9 mouse cellular contexts compared by ENCODE assay signal in the genomic region with DNA sequence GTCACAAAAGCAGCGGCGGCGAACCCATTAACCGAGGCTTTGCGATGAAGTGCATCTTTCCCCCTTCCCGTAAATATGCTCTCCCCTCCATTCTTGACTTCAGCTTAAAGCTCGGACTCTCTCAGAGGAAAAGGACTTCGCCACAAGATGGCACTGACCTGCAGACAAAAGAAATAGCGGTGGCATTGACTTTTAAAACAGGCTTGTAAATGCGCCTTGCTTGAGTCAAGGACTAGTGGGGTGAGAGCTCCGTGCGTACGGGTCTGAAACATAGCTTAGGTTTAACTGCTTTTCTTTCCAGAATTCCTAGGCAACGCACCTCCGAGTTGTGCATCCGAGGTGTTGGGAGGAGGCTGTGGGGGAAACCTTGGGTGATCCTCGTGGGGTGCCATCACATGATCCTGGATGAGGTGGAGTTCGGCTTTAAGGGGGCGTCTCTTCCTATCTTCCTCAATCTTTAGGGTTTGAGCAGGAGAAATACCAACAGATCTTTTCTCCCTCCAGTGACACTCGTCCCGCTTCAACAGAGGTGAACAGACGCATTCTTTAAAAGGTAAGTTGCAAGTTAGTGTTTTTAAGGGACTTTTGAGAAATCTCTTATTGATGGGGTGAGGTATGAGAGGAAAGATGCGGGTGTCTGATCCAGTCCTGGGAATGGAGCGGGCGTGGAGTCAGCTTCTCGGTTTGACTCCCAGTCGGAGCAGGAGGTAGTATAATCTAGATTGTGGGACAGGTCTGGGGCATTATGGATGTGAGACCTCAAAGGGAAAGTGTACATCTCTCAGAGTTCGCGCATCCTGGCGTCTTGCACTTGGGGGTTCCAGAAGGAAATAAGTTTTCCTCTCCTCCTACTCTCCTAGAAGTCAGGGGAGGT. TPM values are rescaled to one million over a fixed set of nuclear protein-coding genes. Genes with fewer than 3 reads are reported as not detected.
DNase-seq lines count a peak whose midpoint lies in the region; ATAC-seq lines count a peak whose summit lies in the region.
"Had no signal": no experiment of that assay in that cellular context is flagged by ENCODE, and none has a peak within 500 bp of the region (broad histone marks: within the 10 kb centered on the region; RNA-seq: fewer than 3 reads in every experiment).

A gene (plus strand): TSS at position 223 of the 874 bp plus-strand sequence.

- H3K4me2 ChIP-seq in liver, embryonic 16.5 days (ENCODE audit: low read depth, low read length), result 0 out of 2 replicates have a peak within 1 kb of the TSS, but pooled peaks have one; percentile 6

- no peak within 1 kb of the TSS for H3K27ac ChIP-seq in forebrain, embryonic 10.5 days
- no peak within 1 kb of the TSS for H3K27ac ChIP-seq in liver, embryonic 16.5 days (ENCODE audit: low read length)

- DNase-seq in gastrocnemius, adult 18-20 months (ENCODE audit: low spot score), result peak; percentile 13
- no peak for DNase-seq in gastrocnemius, adult 8-10 months (ENCODE audit: low spot score in 2 of 2)
- DNase-seq in forebrain, embryonic 10.5 days (ENCODE audit: extremely low spot score, low spot score), result peak; percentile 51
- DNase-seq in heart, postnatal 25 days (ENCODE audit: low spot score), result peak; percentile 2
- peak; percentile 62 to 80 for DNase-seq in layer of hippocampus, adult 18-20 months (ENCODE audit: low spot score in 2 of 2)
- peak; percentile 26 for DNase-seq in retina, adult 2 months (ENCODE audit: low read depth, low spot score)
- DNase-seq in T-cell, adult 2 months (ENCODE audit: low spot score), result no peak

- under 1% methylated on average over 30 of the region's 30 CpGs for WGBS in forebrain, embryonic 10.5 days
- 3% methylated on average over 30 of the region's 30 CpGs for WGBS in liver, embryonic 16.5 days (ENCODE audit: insufficient replicate concordance)

- H3K9ac ChIP-seq in liver, embryonic 16.5 days (ENCODE audit: low read depth, low read length), result no peak within 1 kb of the TSS

- no peaks in the 10 kb centered on the region for H3K36me3 ChIP-seq in forebrain, embryonic 10.5 days (replicated peaks)
- no peaks in the 10 kb centered on the region for H3K36me3 ChIP-seq in liver, embryonic 16.5 days (ENCODE audit: control insufficient read depth, insufficient read depth)

- peak within 1 kb of the TSS; percentile 53 for H3K4me3 ChIP-seq in forebrain, embryonic 10.5 days
- no peak within 1 kb of the TSS for H3K4me3 ChIP-seq in liver, embryonic 16.5 days (ENCODE audit: low read depth, low read length)
- H3K4me3 ChIP-seq: megakaryocyte, embryonic 14.5 days had no signal

- peaks cover 62% of the 10 kb centered on the region for H3K27me3 ChIP-seq in forebrain, embryonic 10.5 days (ENCODE audit: poor library complexity, severe bottlenecking)
- H3K27me3 ChIP-seq in liver, embryonic 16.5 days (ENCODE audit: control insufficient read depth, insufficient read depth, low read depth, low read length), result peaks cover 14% of the 10 kb centered on the region

- peaks cover 18% of the 10 kb centered on the region for H3K4me1 ChIP-seq in forebrain, embryonic 10.5 days
- H3K4me1 ChIP-seq in liver, embryonic 16.5 days (ENCODE audit: control insufficient read depth, low read depth, low read length), result no peaks in the 10 kb centered on the region
- H3K4me1 ChIP-seq: megakaryocyte, embryonic 14.5 days had no signal

- intact Hi-C loops in heart, postnatal 25 days (cut with DNase I), result loop anchor here (5.0 to 10.0 kb wide), 2 partner anchors 215 to 708 kb away; no protein-coding TSS in a partner anchor

- no peaks in the 10 kb centered on the region for H3K9me3 ChIP-seq in forebrain, embryonic 10.5 days
- H3K9me3 ChIP-seq in liver, embryonic 16.5 days (replicated peaks; ENCODE audit: control insufficient read depth, low read length), result no peaks in the 10 kb centered on the region

- no peak for ATAC-seq in liver, embryonic 16.5 days (ENCODE audit: low read depth)

RNA-seq across cellular contexts. Expression of the gene that starts here (rescaled TPM):
- 1 to 10 TPM; 2.3 to 3.9 TPM for total RNA-seq in gastrocnemius, adult 18-20 months (2021)
- 1 to 10 TPM in 2 of 4 experiments, under 1 TPM in 2; 0.77 to 1.5 (median 1.1) TPM for total RNA-seq in gastrocnemius, adult 8-10 months (2022)
- polyA plus RNA-seq in forebrain, embryonic 10.5 days (2016; fragmentation: Nextera tagmentation; extraction: Ambion mirVana), result 0.05 and 0.21 TPM in 2 replicates
- total RNA-seq in heart, postnatal 25 days (2021), result 1 to 10 TPM; 1.3 to 1.5 TPM
- 10 to 100 TPM; 26.5 to 28.7 TPM for total RNA-seq in layer of hippocampus, adult 18-20 months (2021)
- polyA plus RNA-seq in liver, embryonic 16.5 days (2015; fragmentation: Nextera tagmentation; extraction: Ambion mirVana), result 0.06 TPM in 1 of 2 replicates, not detected in the other

Comparison
In these comparisons a context has a peak if more than half of its experiments do, and no peak if none do; other contexts are left out.
1. RNA of the gene that starts here (total RNA-seq): 26.5 to 28.7 TPM in layer of hippocampus, adult 18-20 months; 2.3 to 3.9 TPM in gastrocnemius, adult 18-20 months, 1.3 to 1.5 TPM in heart, postnatal 25 days and 0.77 to 1.5 TPM in gastrocnemius, adult 8-10 months; every median in the first group is over 4 times any median in the second.
2. DNase-seq: peak in gastrocnemius, adult 18-20 months (single experiment), heart, postnatal 25 days (single experiment), layer of hippocampus, adult 18-20 months (2 of 2) and retina, adult 2 months (single experiment); none in gastrocnemius, adult 8-10 months (0 of 2) and T-cell, adult 2 months (single experiment).
3. Peak in DNase-seq and H3K4me3 ChIP-seq in forebrain, embryonic 10.5 days; RNA of the gene not detected or under 1 TPM.